Mouse (Mus musculus): ENCODE measurements around the gene Fbxo11. TPM values are rescaled to one million over a fixed set of nuclear protein-coding genes. Genes with fewer than 3 reads are reported as not detected.

Gene Fbxo11
- polyA plus RNA-seq, 1 experiment from 2014 or later, result 6.2 TPM

DNA sequence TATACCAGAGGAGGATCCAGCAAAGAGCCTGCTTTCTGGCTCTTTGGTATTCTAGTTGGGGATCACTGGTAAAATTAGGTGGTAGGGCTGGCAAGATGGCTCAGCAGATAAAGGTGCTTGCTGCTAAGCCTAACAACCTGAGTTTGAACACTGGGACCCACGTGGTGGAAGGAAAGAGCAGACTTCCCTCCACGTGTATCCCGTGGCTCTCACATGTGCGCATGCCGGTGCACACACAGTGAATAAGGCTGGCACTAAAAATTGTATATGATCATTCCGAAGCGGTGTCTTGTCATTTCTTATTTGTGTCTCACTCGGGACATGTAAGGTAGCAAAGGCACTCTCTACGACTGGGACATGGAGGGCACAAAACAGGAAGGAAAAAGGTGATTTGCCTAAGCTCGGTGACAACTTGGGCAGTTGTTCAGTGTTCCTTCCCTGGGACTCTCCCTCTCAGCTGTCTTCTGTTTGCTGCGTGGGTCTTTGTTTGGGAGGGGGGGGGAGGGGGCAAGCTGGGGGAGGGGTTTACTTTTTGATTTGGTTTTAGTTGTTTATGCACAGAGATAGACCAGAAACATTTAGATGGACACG is 31.8 kb upstream of the Fbxo11 start:
- Histone ChIP-seq H3K36me3 (no peaks in the 10 kb centered on the region), H3K4me1 (no peaks in the 10 kb centered on the region), H3K4me3 (no peak overlapping the region), H3K4me2 (no peak overlapping the region), H3K9ac (no peak overlapping the region), H3K27me3 (replicated peaks) (no peaks in the 10 kb centered on the region), H3K27ac (no peak overlapping the region), H3K9me3 (replicated peaks) (no peaks in the 10 kb centered on the region)
- no peak for ATAC-seq
- 59% methylated on average over 12 of the region's 12 CpGs for WGBS (ENCODE audit: insufficient replicate concordance)

DNA sequence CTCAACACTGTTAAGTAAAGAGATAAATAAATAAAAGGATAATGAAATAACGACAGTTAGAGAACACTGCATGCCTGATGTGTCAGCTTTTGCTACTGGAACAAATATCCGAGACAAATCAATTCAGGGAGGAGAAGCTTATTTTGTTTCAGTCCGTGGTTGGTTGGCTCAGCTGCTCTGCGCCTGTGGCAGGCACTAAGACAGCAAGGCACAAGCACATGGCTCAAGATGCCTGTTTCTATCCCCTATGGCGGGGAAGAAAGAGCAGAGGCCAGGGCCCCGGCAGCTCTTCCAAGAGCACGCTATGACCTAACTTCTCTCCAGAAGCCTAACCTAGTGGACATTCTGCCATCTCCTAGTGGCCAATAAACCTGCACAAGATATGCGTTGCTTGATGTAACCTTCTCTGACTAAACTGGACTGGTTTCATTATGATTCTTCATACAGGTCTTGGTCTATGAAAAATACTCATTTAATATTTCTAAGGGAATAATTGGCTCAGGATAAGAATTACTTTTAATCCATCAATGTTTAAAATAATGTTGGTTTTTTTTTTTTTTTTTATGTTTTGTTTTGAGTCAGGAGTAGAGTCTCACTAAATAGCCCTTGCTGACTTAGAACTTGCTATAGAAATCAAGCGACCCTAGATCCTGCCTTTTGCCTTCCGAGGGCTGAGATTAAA is 30.6 kb upstream of the Fbxo11 start:
- H3K4me3 ChIP-seq, result no peak overlapping the region
- no peak for ATAC-seq
- no peak overlapping the region for H3K4me2 ChIP-seq
- WGBS (ENCODE audit: insufficient replicate concordance), result 73% methylated on average over 10 of the region's 10 CpGs
- no peaks in the 10 kb centered on the region for H3K4me1 ChIP-seq
- H3K27me3 ChIP-seq (replicated peaks), result no peaks in the 10 kb centered on the region
- no peak overlapping the region for H3K27ac ChIP-seq
- no peaks in the 10 kb centered on the region for H3K36me3 ChIP-seq
- H3K9me3 ChIP-seq (replicated peaks), result no peaks in the 10 kb centered on the region
- no peak overlapping the region for H3K9ac ChIP-seq

DNA sequence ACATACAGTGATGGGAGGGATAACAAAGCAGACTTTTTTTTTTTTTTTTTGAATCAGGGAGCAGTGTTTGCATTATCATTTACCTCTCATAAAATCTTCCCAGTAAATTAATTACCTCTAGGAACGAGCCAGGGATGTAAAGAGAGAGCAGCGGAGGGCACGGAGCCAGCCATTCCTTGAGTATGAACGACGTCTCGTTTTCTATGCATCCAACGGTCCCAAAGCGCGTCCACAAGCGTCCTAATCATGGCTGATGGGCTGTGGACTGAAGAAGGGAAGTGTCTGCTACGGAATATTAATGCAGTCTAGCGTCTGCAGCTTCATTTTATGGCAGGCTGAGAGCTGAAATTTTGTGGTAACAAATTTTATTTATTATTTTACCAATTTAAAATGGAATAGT is 29.2 kb upstream of the Fbxo11 start:
- 76% methylated on average over 12 of the region's 12 CpGs for WGBS (ENCODE audit: insufficient replicate concordance)
- no peak overlapping the region for H3K9ac ChIP-seq
- H3K36me3 ChIP-seq, result no peaks in the 10 kb centered on the region
- H3K9me3 ChIP-seq (replicated peaks), result no peaks in the 10 kb centered on the region
- no peak overlapping the region for H3K4me2 ChIP-seq
- H3K4me1 ChIP-seq, result no peaks in the 10 kb centered on the region
- no peak for ATAC-seq
- no peak overlapping the region for H3K27ac ChIP-seq
- H3K4me3 ChIP-seq, result no peak overlapping the region
- no peaks in the 10 kb centered on the region for H3K27me3 ChIP-seq (replicated peaks)

DNA sequence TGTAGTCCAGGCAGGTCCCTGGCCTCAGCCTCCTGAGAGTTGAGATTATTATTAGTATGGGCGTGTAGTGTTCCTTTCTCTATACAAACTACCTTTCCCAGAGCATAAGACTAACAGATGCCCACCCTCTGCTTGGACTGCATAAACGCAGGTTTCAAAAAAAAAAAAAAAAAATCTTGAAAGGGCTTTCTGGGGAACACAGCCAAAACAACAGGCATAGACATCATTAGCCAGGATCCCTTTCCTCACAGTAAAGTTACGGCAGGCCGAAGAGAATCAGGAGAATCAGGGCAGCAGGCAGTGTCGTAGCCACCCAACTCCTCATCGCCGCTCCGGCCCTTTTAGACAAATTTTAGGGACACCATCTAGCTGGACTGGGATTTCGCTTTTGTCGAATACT is 28.7 kb upstream of the Fbxo11 start:
- Histone ChIP-seq H3K27me3 (replicated peaks) (no peaks in the 10 kb centered on the region), H3K36me3 (no peaks in the 10 kb centered on the region), H3K9me3 (replicated peaks) (no peaks in the 10 kb centered on the region), H3K4me3 (no peak overlapping the region), H3K4me1 (no peaks in the 10 kb centered on the region), H3K9ac (no peak overlapping the region), H3K27ac (no peak overlapping the region), H3K4me2 (no peak overlapping the region)
- ATAC-seq, result no peak
- 81% methylated on average over 10 of the region's 10 CpGs for WGBS (ENCODE audit: insufficient replicate concordance)

DNA sequence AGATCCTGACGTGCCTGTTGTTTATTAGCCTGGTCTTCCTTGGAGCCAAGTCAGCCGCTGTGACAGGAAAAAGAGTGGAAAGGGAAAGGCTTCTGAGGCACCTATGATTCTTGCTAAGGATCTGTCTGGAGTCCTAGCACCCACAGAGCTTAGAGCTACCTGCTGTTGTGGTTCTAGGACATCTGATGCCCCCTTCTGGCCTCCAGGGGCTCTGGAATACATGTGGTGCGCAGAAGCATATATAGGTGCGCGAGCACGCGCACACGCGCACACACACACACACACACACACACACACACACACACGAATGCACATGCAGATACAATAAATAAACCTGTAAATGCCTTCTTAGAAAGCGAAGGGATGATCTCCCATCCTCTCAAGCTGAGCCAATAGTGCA is 20.9 kb upstream of the Fbxo11 start:
- Histone ChIP-seq H3K4me1 (no peaks in the 10 kb centered on the region), H3K4me3 (no peak overlapping the region), H3K4me2 (no peak overlapping the region), H3K27me3 (replicated peaks) (no peaks in the 10 kb centered on the region), H3K9ac (no peak overlapping the region), H3K27ac (no peak overlapping the region), H3K9me3 (replicated peaks) (no peaks in the 10 kb centered on the region), H3K36me3 (no peaks in the 10 kb centered on the region)
- ATAC-seq, result no peak
- WGBS (ENCODE audit: insufficient replicate concordance), result 82% methylated on average over 11 of the region's 11 CpGs

DNA sequence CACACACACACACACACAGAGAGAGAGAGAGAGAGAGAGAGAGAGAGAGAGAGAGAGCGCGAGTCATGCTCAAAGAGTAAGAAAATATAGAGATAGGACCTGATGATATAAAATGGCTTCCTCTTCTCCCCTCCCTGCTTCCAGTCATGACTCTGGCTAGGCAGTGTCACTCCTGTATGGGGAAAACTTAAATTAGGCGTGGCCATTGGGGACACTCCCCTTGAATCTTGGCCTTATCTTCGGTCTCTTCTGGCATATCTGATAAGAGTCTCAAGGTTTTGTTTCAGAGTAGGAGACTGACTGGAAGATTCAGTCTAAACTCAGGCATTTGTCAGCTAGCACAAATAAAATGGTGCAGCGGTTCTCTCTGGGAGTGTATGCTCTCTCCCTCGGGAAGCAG is 16.4 kb upstream of the Fbxo11 start:
- no peak overlapping the region for H3K4me2 ChIP-seq

DNA sequence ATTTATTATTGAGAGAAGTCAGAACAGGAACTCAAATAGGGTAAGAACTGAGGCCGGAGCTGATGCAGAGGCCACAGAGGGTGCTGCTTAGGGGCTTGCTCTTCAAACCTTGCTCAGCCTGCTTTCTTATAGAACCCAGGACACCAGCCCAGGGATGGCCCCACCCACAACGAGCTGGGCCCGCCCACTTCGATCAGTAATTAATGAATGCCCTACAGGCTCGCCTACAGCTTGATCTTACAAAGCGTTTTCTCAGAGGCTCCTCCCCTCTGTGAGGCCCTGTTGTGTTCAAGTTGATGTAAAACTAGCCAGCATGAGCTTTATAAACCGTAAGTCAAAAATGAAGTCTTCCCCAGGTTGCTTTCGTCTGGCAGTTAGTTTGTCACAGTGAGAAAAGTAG is 14.7 kb upstream of the Fbxo11 start:
- H3K27me3 ChIP-seq (replicated peaks), result no peaks in the 10 kb centered on the region
- no peak overlapping the region for H3K9ac ChIP-seq
- WGBS (ENCODE audit: insufficient replicate concordance), result 79% methylated on average over 8 of the region's 8 CpGs
- H3K36me3 ChIP-seq, result no peaks in the 10 kb centered on the region
- no peak overlapping the region for H3K4me2 ChIP-seq
- H3K9me3 ChIP-seq (replicated peaks), result no peaks in the 10 kb centered on the region
- no peak overlapping the region for H3K4me3 ChIP-seq
- ATAC-seq, result no peak
- no peaks in the 10 kb centered on the region for H3K4me1 ChIP-seq
- no peak overlapping the region for H3K27ac ChIP-seq

More for the DNA sequence above, 16.4 kb upstream of the Fbxo11 start:
- no peak for ATAC-seq
- no peaks in the 10 kb centered on the region for H3K36me3 ChIP-seq
- no peaks in the 10 kb centered on the region for H3K9me3 ChIP-seq (replicated peaks)
- no peak overlapping the region for H3K27ac ChIP-seq
- H3K4me1 ChIP-seq, result no peaks in the 10 kb centered on the region
- H3K9ac ChIP-seq, result no peak overlapping the region
- no peaks in the 10 kb centered on the region for H3K27me3 ChIP-seq (replicated peaks)
- WGBS (ENCODE audit: insufficient replicate concordance), result 71% methylated on average over 6 of the region's 6 CpGs
- H3K4me3 ChIP-seq, result no peak overlapping the region

DNA sequence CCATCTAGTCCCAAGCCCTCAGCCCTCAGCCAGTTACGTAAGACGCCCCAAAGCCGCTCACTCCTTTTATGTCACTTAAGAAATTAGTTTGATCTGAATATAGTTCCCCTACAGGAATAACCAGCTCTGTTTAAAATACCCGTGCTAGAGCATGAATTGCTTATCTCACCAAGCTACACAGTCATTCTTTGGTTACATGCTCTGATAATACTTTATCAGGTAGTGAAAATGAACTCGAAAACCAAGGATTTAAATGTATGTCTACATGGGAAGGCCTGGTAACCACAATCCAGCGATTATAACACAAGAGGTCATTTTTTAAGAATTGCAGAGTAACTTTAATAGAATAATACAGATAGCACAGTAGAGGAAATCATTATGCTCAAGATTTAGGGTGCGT is 7.0 kb upstream of the Fbxo11 start:
- H3K9me3 ChIP-seq (replicated peaks), result no peaks in the 10 kb centered on the region
- no peak overlapping the region for H3K4me2 ChIP-seq
- H3K36me3 ChIP-seq, result no peaks in the 10 kb centered on the region
- no peak overlapping the region for H3K27ac ChIP-seq
- H3K4me1 ChIP-seq, result peaks cover 12% of the 10 kb centered on the region
- ATAC-seq, result peak; percentile 46; the same call in 1 of the 2 replicates
- no peak overlapping the region for H3K4me3 ChIP-seq
- H3K27me3 ChIP-seq (replicated peaks), result no peaks in the 10 kb centered on the region
- H3K9ac ChIP-seq, result no peak overlapping the region
- WGBS (ENCODE audit: insufficient replicate concordance), result 47% methylated on average over 7 of the region's 7 CpGs

DNA sequence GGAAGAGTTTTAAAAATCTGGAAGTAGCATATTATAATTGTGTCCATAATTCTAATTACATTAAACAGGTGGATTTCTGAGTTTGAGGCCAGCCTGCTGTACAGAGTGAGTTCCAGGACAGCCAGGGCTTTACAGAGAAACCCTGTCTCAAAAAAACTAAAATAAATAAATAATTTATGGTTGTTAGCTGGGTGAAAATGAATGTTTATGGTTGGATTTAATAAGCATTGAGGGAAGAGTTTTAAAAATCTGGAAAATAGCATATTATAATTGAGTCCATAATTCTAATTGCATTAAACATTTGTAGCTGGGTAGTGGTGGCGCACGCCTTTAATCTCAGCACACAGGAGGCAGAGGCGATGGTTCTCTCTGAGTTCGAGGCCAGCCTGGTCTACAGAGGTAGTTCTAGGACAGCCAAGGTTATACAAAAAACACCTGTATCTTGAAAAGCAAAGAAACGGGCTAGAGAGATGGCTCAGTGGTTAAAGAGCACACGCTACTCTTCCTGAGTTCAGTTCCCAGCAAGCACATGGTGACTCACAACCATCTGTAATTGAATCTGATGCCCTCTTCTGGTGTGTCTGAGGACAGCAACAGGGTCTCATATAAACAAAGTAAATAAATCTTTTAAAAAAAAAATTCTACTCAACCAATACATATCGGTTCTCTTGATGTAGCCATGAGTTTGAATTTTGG is 3.1 kb upstream of the Fbxo11 start:
- H3K27ac ChIP-seq, result no peak overlapping the region
- no peaks in the 10 kb centered on the region for H3K36me3 ChIP-seq
- no peak overlapping the region for H3K4me3 ChIP-seq
- WGBS (ENCODE audit: insufficient replicate concordance), result 86% methylated on average over 7 of the region's 7 CpGs
- H3K4me1 ChIP-seq, result peaks cover 27% of the 10 kb centered on the region
- no peak for ATAC-seq
- H3K4me2 ChIP-seq, result no peak overlapping the region
- H3K9me3 ChIP-seq (replicated peaks), result no peaks in the 10 kb centered on the region
- no peak overlapping the region for H3K9ac ChIP-seq
- no peaks in the 10 kb centered on the region for H3K27me3 ChIP-seq (replicated peaks)

DNA sequence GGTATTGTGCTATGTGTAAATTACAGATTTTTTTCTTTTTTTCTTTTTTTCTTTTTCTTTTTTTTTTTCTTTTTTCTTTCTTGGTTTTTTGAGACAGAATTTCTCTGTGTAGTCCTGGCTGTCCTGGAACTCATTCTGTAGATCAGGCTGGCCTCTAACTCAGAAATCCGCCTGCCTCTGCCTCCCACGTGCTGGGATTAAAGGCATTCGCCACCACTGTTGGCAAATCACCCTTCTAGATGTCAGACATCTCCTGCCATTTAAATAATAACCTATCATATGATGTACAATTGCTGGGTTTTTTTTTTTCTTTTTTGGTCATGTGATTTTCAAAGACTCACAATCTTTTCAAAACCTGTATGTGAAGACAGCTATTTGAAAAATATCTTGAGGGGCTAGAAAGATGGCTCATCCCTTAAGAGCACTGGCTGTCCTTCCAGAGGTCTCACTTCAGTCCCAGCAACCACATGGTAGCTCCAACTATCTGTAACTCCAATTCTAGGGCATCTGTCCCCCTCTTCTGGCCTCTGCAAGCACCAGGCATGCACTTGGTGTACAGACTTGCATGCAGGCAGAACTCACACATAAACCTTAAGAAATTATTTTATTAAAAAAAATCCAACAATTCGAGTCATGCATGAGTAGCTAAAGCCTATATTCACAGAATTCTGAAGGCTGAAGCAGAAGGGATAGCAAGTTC is 2.3 kb upstream of the Fbxo11 start:
- peak overlapping the region; percentile 94 for H3K4me3 ChIP-seq

DNA sequence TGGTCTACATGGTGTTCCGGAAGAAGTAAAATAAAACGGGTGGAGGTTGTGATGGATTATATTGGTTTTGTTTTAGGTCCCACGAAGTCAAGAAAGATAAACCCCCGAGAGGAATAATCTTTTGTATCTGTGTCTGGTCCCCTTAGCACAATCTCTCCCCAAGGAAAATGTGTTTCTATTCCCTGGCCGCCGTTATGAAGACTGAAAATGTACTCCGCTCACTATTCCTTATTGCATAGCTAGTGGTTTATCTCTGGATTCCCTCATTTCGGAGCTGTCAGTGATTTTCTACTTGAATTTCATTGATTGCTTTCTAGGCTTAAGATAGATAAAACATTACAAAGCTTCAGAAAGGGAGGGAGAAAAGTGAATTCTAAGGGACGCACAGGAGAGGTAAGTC is 1.7 kb upstream of the Fbxo11 start:
- peak overlapping the region; percentile 99 for H3K27ac ChIP-seq
- H3K9ac ChIP-seq, result peak overlapping the region; percentile 69
- H3K36me3 ChIP-seq, result no peaks in the 10 kb centered on the region
- H3K4me1 ChIP-seq, result peaks cover 25% of the 10 kb centered on the region
- WGBS (ENCODE audit: insufficient replicate concordance), result 12% methylated on average over 9 of the region's 9 CpGs
- H3K27me3 ChIP-seq (replicated peaks), result no peaks in the 10 kb centered on the region
- no peaks in the 10 kb centered on the region for H3K9me3 ChIP-seq (replicated peaks)
- no peak for ATAC-seq
- H3K4me3 ChIP-seq, result peak overlapping the region; percentile 94
- peak overlapping the region; percentile 86 for H3K4me2 ChIP-seq

More for the DNA sequence above, 2.3 kb upstream of the Fbxo11 start:
- Histone ChIP-seq H3K4me2 (peak overlapping the region; percentile 86), H3K27me3 (replicated peaks) (no peaks in the 10 kb centered on the region), H3K9me3 (replicated peaks) (no peaks in the 10 kb centered on the region), H3K27ac (no peak overlapping the region), H3K36me3 (no peaks in the 10 kb centered on the region), H3K9ac (no peak overlapping the region; the same call in 1 of the 2 replicates), H3K4me1 (peaks cover 28% of the 10 kb centered on the region)
- 64% methylated on average over 4 of the region's 4 CpGs for WGBS (ENCODE audit: insufficient replicate concordance)
- no peak for ATAC-seq
